Mouse (Mus musculus) spleen, postnatal 4 days (tissue): Measurements from ENCODE around the gene Pde7b.

Experiments
- DNase-seq, 2 experiments: peaks; one replicate each; pipeline ENCODE4 v3.0.0; 2022; ENCODE audit warnings: low spot score in 2 of 2

The Pde7b gene

GRCm38 (mm10) chr10:20495051-20495450 is 229.8 kb downstream of the Pde7b start:
- no peak for DNase-seq

- DNase-seq = no peak
These were observed 230.9 kb downstream of the Pde7b start for GRCm38 (mm10) chr10:20493826-20494455.

GRCm38 (mm10) chr10:20492216-20492964 is 232.5 kb downstream of the Pde7b start:
- DNase-seq = no peak

GRCm38 (mm10) chr10:20490775-20491174 is 234.1 kb downstream of the Pde7b start:
- DNase-seq = no peak

- no peak for DNase-seq
These were observed 234.6 kb downstream of the Pde7b start for GRCm38 (mm10) chr10:20490281-20490680.

GRCm38 (mm10) chr10:20486461-20487253 is 238.2 kb downstream of the Pde7b start:
- DNase-seq = no peak

- DNase-seq = no peak
These were observed 239.1 kb downstream of the Pde7b start for GRCm38 (mm10) chr10:20485816-20486215.

GRCm38 (mm10) chr10:20479481-20479880 is 245.4 kb downstream of the Pde7b start:
- DNase-seq = no peak

GRCm38 (mm10) chr10:20478456-20478855 is 246.4 kb downstream of the Pde7b start:
- DNase-seq = no peak

GRCm38 (mm10) chr10:20474831-20475230 is 250.0 kb downstream of the Pde7b start:
- DNase-seq = no peak

GRCm38 (mm10) chr10:20474036-20474435 is 250.8 kb downstream of the Pde7b start:
- DNase-seq = no peak

- no peak for DNase-seq
These were observed 251.4 kb downstream of the Pde7b start for GRCm38 (mm10) chr10:20473505-20473904.

- DNase-seq = no peak
These were observed 252.9 kb downstream of the Pde7b start for GRCm38 (mm10) chr10:20472007-20472406.

- DNase-seq = no peak
These were observed 260.2 kb downstream of the Pde7b start for GRCm38 (mm10) chr10:20464631-20465030.

GRCm38 (mm10) chr10:20463941-20464340 is 260.9 kb downstream of the Pde7b start:
- DNase-seq = no peak

GRCm38 (mm10) chr10:20462596-20462995 is 262.3 kb downstream of the Pde7b start:
- no peak for DNase-seq

GRCm38 (mm10) chr10:20459657-20460350 is 265.1 kb downstream of the Pde7b start:
- DNase-seq = no peak

GRCm38 (mm10) chr10:20459160-20459559 is 265.7 kb downstream of the Pde7b start:
- DNase-seq = no peak

- DNase-seq = no peak
These were observed 270.4 kb downstream of the Pde7b start for GRCm38 (mm10) chr10:20454387-20455065.

- no peak for DNase-seq
These were observed 287.4 kb downstream of the Pde7b start for GRCm38 (mm10) chr10:20437428-20437827.

GRCm38 (mm10) chr10:20437021-20437420 is 287.9 kb downstream of the Pde7b start:
- DNase-seq = no peak
